Mouse (Mus musculus): Measurements from ENCODE around the gene Fbxw11.

DNA sequence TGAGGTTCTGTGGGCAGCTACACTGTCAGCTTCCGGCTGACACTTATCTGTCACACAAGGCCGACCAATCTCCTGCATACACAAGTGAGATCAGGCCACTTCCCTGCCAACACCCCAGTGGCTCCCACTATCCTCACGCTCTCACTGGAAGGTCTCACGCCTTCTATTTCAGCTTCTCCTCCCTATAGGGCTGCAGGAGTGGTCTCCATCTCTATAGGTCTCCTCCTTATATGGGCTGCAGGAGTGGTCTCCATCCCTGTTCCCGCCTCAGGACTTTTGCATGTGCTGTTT lies 110.0 kb downstream of the Fbxw11 start:
- TF ChIP-seq MAFK (IDR thresholded peaks at IDR 0.05; ENCODE audit: insufficient read depth, low read depth, low read length) = no peak
- TF ChIP-seq CHD2 (IDR thresholded peaks at IDR 0.05; ENCODE audit: low read depth, low read length) = no peak
